Mouse (Mus musculus): Measurements from ENCODE around the gene Vmn2r87. TPM values are rescaled to one million over a fixed set of nuclear protein-coding genes. Genes with fewer than 3 reads are reported as not detected.
A peak's percentile ranks its signal among the peaks of the same experiment; 100 is the strongest.
"Not testable (repeated sequence)": the region's sequence is repeated elsewhere in the genome, so short reads cannot be mapped to it uniquely, and the experiment has no call there.

Vmn2r87 gene
- not detected for total RNA-seq (2021)
- long read RNA-seq, experiment 1 = 0 reads
- long read RNA-seq, experiment 2 = 0 reads

GRCm38 (mm10) chr10:130497296-130497695 lies at the start of gene Vmn2r87:
Gene Vmn2r87, minus strand, starts transcription at chr10:130497396.
- no peak for DNase-seq (ENCODE audit: low spot score in 2 of 2)

DNA sequence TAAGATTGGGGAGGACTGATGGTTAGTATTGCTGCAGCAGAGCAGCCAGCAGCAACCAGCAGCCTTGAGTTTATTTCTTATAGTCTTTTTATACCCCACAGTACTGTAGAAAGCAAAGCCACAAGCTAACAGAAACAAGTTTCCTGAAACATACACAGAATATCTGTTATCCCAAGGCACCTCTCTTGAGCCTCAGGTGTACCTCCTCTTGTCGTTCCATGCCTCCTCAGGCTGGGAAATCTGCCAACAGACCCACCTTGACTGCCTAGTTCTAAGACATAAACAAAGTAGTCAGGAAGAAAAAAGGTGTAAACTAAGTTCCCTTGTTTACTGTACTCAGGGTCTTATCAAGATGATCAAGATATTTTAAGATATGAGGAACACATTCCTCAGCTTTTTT lies 47.1 kb upstream of the Vmn2r87 start:
- not testable (repeated sequence) for DNase-seq (ENCODE audit: low spot score in 2 of 2)

GRCm38 (mm10) chr10:130541931-130542691 lies 44.9 kb upstream of the Vmn2r87 start:
- DNase-seq (ENCODE audit: low spot score in 2 of 2) = peak in 1 of 2 experiments; percentile 41

DNA sequence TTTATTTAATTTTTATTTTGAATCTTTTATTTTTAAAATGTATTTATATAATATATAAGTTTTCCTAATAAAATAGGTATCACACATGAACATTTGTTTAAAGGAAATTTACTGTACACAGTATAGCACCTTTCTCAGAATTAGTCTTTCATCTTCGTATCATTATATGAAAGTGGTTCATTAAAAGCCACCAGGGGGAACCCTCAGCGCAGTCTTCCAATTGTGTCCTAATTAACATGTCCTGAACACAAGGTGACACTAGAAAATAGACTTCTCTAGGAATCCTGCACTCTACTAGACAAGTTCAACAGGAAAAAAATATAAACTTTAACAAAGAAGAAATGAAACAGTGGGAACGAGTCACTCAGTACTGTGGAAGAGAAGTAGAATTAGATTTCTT lies 38.9 kb upstream of the Vmn2r87 start:
- no peak for DNase-seq (ENCODE audit: low spot score in 2 of 2)

DNA sequence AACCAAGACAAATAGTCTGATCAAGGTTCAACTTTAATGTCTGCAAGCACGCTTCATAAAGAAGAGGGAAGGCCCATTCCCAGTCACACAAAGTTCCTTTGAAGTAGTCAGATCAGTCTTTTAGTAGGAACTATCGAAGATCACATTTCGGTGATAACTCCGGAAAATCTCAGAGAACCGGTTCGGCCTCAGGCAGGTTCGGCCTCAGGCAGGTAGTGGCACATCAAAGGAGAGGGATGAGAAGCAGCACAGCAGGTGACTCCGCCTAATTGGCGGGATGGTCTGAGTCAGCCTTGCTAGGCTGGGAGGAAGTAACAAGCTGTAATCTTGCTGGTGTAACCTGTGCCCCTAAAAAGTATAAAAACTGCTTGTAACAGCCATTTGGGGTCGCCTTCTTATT lies 30.7 kb upstream of the Vmn2r87 start:
- no peak for DNase-seq (ENCODE audit: low spot score in 2 of 2)

DNA sequence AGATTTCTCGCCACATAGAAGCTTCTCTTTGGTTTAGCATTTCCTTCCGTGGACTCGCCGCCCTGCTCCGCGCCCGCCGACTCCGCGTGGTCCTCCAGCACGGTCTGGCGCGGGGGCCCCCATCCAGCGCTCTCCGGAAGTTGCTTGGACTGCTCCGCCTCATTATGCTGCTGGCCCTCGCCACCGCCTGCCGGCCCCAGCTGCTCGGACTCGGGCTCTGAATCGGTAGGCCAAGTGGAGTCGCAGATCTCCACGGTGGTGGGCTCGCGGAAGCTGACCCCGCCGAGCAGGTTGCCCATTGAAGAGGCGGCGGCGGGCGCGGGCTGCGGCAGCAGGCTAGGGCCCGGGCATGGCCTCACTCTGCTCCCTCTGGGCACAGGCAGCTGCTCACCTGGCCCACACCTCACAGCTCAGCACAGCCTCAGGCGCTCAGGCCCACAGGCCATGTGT lies 26.9 kb downstream of the Vmn2r87 start:
- DNase-seq (ENCODE audit: low spot score in 2 of 2) = peak; percentile 28 to 43

GRCm38 (mm10) chr10:130455950-130456349 lies 41.2 kb downstream of the Vmn2r87 start, which contains the start of gene Vmn2r86:
Gene Vmn2r86, minus strand, starts transcription at chr10:130456050.
- not testable (repeated sequence) for DNase-seq (ENCODE audit: low spot score in 2 of 2)

DNA sequence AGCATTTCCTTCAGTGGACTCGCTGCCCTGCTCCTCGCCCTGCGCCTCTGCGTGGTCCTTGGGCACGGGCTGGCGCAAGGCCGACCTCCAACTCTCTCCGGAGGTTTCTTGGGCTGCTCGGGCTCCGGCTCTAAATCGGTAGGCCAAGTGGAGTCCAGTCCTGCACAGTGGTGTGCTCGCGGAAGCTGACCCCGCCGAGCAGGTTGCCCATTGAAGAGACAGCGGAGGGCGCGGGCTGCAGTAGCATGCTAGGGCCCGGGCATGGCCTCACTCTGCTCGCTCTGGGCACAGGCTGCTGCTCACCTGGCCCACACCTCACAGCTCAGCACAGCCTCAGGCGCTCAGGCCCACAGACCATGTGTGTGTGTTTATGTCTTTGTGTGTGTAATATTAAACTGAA lies 52.4 kb downstream of the Vmn2r87 start:
- DNase-seq (ENCODE audit: low spot score in 2 of 2) = no peak

- DNase-seq (ENCODE audit: low spot score in 2 of 2) = not testable (repeated sequence)
Measured at GRCm38 (mm10) chr10:130434185-130434898, 62.9 kb downstream of the Vmn2r87 start.

DNA sequence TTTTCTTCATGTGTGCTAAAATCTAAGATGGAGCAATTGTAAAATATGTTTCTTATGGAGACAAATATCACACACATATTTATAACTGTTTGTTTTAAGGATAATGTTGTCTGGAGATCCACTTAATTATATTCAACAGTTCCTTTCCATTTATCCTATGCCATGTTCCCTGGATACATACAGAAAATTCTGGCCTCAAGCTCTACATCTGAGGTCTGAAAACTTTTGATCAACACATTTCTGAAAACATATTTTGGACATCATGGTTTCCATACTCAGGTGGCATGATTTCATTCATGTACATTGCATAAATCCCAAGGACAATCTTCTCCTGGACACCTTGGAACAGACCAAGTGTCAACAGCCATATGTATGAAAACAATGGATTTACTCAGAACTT lies 67.6 kb downstream of the Vmn2r87 start, which contains the start of gene Vmn2r85:
TSS of gene Vmn2r85 (minus strand) at position 101 of the 400 bp plus-strand sequence.
- not testable (repeated sequence) for DNase-seq (ENCODE audit: low spot score in 2 of 2)

DNA sequence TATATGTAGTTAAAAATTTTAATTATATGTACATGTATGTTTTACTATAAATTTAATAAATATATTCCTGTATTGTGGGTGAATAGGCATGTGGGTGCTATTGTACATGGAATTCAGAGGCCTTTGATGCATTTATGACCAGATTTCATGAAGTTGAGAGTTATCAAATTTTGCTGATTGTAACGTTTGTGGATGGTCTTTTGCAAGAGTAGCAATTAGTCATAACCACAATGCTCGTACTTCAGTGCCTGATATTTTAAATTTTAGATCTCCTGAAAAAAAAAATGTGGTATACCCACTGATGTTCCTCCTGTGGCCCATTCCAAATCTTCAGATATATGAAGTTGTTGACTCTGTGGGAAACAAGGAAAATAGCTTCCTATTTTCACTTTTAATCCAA lies 74.8 kb downstream of the Vmn2r87 start:
- not testable (repeated sequence) for DNase-seq (ENCODE audit: low spot score in 2 of 2)

Other genes with a start within 250 kb of the Vmn2r87 start
- not detected for gene Neurod4, start 217.2 kb downstream of the Vmn2r87 start, total RNA-seq (2021)
- gene Tespa1, start 174.5 kb downstream of the Vmn2r87 start, total RNA-seq (2021) = 1 to 10 TPM; 1.7 to 2.3 TPM
- gene Vmn2r84, start 103.1 kb downstream of the Vmn2r87 start, total RNA-seq (2021) = not detected
- not detected for gene Vmn2r85, start 67.7 kb downstream of the Vmn2r87 start, total RNA-seq (2021)
- not detected for gene Vmn2r86, start 41.3 kb downstream of the Vmn2r87 start, total RNA-seq (2021)

Measured in gastrocnemius, postnatal 4 days (tissue).